Mouse (Mus musculus) 3T3-L1 (cell line): ENCODE data around the gene Prss22.

Experiments used
- DNase-seq: peaks from one replicate; pipeline ENCODE4 v3.0.0-alpha.2; 2015; ENCODE audit warnings: low read depth, low spot score

Prss22 gene

DNA sequence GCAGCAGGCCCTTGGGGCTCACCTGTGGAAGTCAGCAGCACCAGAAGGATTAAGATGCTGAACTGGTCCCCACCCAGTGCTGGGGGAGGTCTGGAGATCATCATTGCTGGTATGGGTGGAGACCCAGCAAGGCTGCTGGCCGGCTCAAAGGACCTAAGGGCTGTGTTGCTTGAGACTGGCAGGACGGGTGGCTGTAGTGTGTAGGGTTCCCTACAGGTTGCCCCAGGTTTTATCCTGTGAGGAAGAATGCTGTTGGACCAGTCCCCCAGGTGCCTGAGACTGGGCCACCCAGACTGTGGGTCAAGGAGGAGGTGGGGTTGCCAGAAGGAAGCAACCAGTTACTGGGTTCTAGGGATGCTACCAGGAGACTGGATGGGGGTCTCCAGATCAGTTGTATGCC, at the start of gene Prss22:
Gene Prss22 (minus strand): TSS at position 200 of the 400 bp plus-strand sequence.
- DNase-seq, result no peak

GRCm38 (mm10) chr17:24046026-24046425, 48.1 kb upstream of the Prss22 start:
- DNase-seq, result no peak

- no peak for DNase-seq
These were observed 47.7 kb upstream of the Prss22 start for GRCm38 (mm10) chr17:24045608-24046007.

DNA sequence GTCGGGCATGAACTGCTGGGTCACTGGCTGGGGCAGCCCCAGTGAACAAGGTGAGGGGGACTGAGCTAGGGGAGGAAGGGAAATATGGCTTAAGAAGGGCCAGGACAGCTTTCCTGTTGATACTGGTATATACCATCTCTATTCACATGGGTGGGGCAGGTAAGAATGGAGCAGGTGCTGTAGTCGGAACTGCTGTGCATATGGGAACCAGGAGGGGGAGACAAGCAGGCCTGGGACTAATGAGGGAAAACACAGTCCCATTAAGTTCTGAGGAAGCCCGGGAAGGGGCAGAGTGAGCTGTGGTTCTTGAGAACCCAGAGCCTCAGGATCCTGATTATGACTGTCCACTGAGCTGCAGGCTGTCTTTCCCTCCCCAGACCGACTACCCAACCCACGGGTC, 46.6 kb upstream of the Prss22 start:
- DNase-seq, result no peak

- no peak for DNase-seq
These were observed 39.9 kb upstream of the Prss22 start, which contains the start of gene Prss27 for GRCm38 (mm10) chr17:24037844-24038243. Gene Prss27, plus strand, starts transcription at chr17:24038144.

- no peak for DNase-seq
These were observed 39.5 kb upstream of the Prss22 start for GRCm38 (mm10) chr17:24037360-24037759.

GRCm38 (mm10) chr17:24036954-24037353, 39.1 kb upstream of the Prss22 start:
- DNase-seq, result no peak

DNA sequence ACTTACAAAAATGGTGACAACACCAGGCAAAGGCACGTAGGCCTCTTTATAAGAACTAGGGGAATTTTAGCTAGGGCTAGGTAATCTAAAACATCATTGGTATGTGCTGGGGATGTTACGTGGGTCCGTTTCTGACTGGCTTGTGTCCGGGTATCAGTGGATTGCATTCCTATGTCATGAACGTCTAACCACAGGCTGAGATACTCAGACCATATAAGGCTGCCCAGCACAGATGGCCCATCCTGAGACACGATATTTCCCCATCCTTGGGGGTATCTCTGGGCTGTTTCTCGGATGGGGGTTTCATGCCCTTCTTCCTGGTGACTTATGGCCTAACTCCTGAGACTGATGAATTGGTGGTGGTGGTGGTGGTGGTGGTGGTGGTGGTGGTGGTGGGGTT, 37.2 kb upstream of the Prss22 start:
- peak; percentile 98 for DNase-seq

DNA sequence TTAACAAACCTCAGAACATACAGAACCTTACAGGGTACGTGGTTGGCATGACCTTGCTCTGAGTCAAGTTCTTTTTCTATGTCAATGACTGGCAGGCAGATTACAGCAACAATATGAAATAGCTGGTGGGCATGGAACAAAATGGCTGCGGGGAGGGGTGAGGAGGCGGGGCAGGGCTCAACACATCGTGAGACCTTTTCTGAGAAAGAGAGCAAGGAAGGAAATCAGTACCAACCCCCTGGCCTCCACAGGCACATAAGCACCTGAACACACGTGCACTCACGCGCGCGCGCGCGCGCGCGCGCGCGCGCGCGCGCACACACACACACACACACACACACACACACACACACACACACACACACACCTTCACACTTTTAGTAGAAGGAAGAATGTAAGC, 32.7 kb upstream of the Prss22 start:
- DNase-seq, result no peak

GRCm38 (mm10) chr17:24029477-24029876, 31.6 kb upstream of the Prss22 start:
- no peak for DNase-seq

- peak; percentile 97 for DNase-seq
These were observed 23.7 kb upstream of the Prss22 start for GRCm38 (mm10) chr17:24021375-24022199.

- peak; percentile 96 for DNase-seq
These were observed 22.8 kb upstream of the Prss22 start for GRCm38 (mm10) chr17:24020696-24021095.

GRCm38 (mm10) chr17:24015727-24016126, 17.8 kb upstream of the Prss22 start:
- DNase-seq, result no peak

DNA sequence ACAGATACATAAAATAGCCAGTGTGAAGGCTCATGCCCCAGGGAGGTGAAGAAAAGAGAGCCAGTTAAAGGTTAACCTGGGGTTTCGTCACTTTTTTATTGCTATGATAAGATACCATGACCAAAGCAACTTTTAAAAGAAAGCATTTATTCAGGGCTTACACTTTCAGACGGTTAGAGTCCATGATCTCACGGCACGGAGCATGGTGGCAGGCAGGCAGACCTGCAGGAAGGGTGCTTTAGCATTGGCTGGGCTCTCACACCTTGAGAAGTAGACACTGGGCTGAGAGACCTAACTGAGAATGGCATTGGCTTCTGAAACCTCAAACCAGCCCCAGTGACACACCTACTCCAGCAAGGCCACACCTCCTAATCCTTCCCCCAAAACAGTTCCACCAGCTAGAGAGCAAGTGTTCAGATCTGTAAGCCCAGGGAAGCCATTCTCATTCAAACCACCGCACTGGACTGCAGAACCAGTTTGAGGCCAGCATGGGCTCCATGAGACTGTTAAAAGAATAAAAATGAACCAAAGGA, 16.6 kb upstream of the Prss22 start:
- DNase-seq, result no peak

- DNase-seq, result peak; percentile 76
These were observed 15.0 kb upstream of the Prss22 start for GRCm38 (mm10) chr17:24012921-24013320.

- no peak for DNase-seq
These were observed 11.7 kb upstream of the Prss22 start for GRCm38 (mm10) chr17:24009617-24010016.

- no peak for DNase-seq
These were observed 10.2 kb upstream of the Prss22 start for GRCm38 (mm10) chr17:24008105-24008504.

GRCm38 (mm10) chr17:24007391-24007790, 9.5 kb upstream of the Prss22 start:
- peak; percentile 78 for DNase-seq

DNA sequence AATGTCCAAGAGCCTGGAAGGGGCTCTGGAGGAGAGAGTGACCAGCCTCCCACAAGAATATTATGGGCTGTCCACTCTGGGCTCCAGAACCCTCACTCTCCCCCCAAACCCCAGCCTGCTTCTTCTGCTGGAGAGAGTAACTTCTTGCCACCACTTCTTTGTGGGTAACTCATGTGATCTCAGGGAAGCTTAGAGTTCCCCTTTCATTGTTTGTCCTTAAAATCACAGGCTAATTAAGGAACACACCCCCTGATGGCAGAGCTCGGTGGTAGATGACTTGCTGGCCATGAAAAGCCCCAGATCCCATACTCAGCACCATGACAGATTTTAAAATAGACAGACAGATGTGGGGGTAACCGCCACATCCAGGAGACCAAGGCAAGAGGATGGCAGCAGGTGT, 9.0 kb upstream of the Prss22 start:
- DNase-seq, result no peak

- no peak for DNase-seq
These were observed 7.1 kb upstream of the Prss22 start for GRCm38 (mm10) chr17:24005049-24005448.

DNA sequence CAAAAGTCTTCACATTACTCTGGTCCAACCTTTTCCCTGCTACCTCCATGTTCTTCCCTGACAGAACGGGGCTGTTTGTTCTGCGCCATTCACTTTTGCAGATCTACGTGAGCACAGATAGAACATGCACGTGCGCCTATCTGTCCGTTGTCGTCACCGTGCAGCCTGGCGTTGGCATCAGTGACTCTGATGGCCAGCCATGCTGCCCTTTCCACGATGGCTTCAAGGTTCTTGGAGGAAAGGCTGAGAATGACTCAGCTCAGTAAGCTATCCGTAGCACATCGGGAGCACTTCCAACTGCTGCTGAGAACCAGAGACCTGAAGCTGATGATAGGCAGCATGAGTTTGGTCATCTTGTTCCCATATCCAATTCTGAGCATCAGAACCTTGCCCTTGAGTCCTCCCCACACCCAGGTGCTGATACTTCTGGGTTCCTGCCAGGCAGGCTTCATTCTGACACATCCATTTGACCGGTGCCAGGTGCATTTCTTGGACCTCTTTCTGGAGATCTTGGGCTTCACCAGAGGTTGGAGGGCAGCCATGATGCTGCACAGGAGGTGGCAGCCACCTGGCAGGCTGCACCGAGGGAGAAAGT, 6.3 kb upstream of the Prss22 start:
- no peak for DNase-seq

DNA sequence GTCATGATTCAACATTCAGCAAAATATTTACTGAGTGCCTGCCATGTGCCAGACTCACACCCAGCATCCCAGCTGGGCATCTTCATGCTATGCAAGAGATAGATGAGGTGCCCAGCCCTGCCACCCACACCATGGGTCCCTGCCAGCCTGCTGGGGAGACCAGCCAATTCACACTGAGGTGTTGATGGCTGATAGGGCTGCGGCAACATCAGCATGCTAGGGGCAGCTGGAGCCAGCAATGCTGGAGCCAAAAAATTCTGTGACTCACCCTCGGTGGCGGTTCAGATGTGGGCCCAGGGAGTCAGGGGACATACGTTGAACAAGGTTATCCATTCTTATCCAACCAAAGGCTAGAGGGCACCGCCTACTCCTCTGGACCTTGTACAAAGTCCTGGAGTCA, 2.5 kb upstream of the Prss22 start:
- DNase-seq, result peak; percentile 98

DNA sequence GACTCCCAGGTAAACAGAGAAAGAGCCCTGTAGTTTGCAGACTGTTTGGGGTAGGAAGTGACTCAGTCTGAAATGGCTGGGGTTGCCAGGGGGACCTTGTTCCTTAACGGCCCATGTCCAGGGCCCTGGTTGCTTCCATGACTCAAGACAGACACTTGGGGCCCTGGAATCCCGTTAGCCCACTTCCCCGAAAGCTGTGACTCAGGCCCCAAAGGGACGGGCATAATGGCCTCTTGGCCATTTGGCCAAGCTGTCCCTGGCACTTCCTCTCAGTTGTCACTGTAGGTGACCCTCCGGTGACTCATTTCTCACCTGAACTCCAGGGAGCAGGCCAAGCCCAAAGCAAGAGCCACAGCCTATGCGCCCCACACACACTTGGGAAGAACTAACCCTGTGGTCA, 483 bp upstream of the Prss22 start:
- DNase-seq, result peak; percentile 71
